9 mouse cellular contexts compared by ENCODE assay signal in genomic region chr6:90463890-90464421, GRCm38 (mm10). TPM values are rescaled to one million over a fixed set of nuclear protein-coding genes. Genes with fewer than 3 reads are reported as not detected.
DNase-seq lines count a peak whose midpoint lies in the region; ATAC-seq lines count a peak whose summit lies in the region.
"Had no signal": no experiment of that assay in that cellular context is flagged by ENCODE, and none has a peak within 500 bp of the region (broad histone marks: within the 10 kb centered on the region; RNA-seq: fewer than 3 reads in every experiment).

No protein-coding gene starts in this region.

- no peaks in the 10 kb centered on the region for H3K9me3 ChIP-seq in kidney, embryonic 14.5 days (ENCODE audit: control insufficient read depth, low read length)
- no peaks in the 10 kb centered on the region for H3K9me3 ChIP-seq in embryonic facial prominence, embryonic 13.5 days
- no peaks in the 10 kb centered on the region for H3K9me3 ChIP-seq in intestine, embryonic 16.5 days (ENCODE audit: control insufficient read depth, low read length)
- H3K9me3 ChIP-seq in midbrain, embryonic 16.5 days (replicated peaks; ENCODE audit: control insufficient read depth, low read length, poor library complexity, severe bottlenecking), result no peaks in the 10 kb centered on the region

- H3K9ac ChIP-seq in kidney, embryonic 14.5 days (ENCODE audit: low read depth, low read length), result no peak overlapping the region
- H3K9ac ChIP-seq in embryonic facial prominence, embryonic 13.5 days, result peak overlapping the region; percentile 73; the same call in 1 of the 2 replicates
- peak overlapping the region; percentile 75; the same call in 1 of the 2 replicates for H3K9ac ChIP-seq in intestine, embryonic 16.5 days (ENCODE audit: low read depth, low read length)
- H3K9ac ChIP-seq in midbrain, embryonic 16.5 days (ENCODE audit: low read depth, low read length), result no peak overlapping the region

- peak overlapping the region; percentile 69 for H3K4me3 ChIP-seq in kidney, embryonic 14.5 days (ENCODE audit: low read length)
- peak overlapping the region; percentile 65 for H3K4me3 ChIP-seq in embryonic facial prominence, embryonic 13.5 days
- peak overlapping the region; percentile 68 for H3K4me3 ChIP-seq in intestine, embryonic 16.5 days (ENCODE audit: low read length)
- peak overlapping the region; percentile 74 for H3K4me3 ChIP-seq in midbrain, embryonic 16.5 days (ENCODE audit: low read depth, low read length)

- DNase-seq in kidney, adult 18-20 months, result no peak
- DNase-seq in ovary, postnatal 14 days (ENCODE audit: low spot score), result no peak
- no peak for DNase-seq in gastrocnemius, adult 8-10 months (ENCODE audit: low spot score in 2 of 2)
- no peak for DNase-seq in adrenal gland, adult 8-10 months

- 0 out of 2 replicates have a peak overlapping the region, but pooled peaks have one; percentile 6 for H3K27ac ChIP-seq in kidney, embryonic 14.5 days (ENCODE audit: low read depth, low read length)
- H3K27ac ChIP-seq in embryonic facial prominence, embryonic 13.5 days, result no peak overlapping the region
- peak overlapping the region; percentile 47; the same call in 1 of the 2 replicates for H3K27ac ChIP-seq in intestine, embryonic 16.5 days (ENCODE audit: low read length)
- no peak overlapping the region for H3K27ac ChIP-seq in midbrain, embryonic 16.5 days (ENCODE audit: low read length)

- H3K27me3 ChIP-seq in kidney, embryonic 14.5 days (ENCODE audit: control insufficient read depth, insufficient read depth, low read length), result 0 out of 2 replicates have a peak, but pooled peaks cover 15% of the 10 kb centered on the region
- H3K27me3 ChIP-seq in embryonic facial prominence, embryonic 13.5 days, result peaks cover 48% of the 10 kb centered on the region
- H3K27me3 ChIP-seq in intestine, embryonic 16.5 days (replicated peaks; ENCODE audit: control insufficient read depth, insufficient read depth, low read length), result peaks cover 16% of the 10 kb centered on the region
- H3K27me3 ChIP-seq in midbrain, embryonic 16.5 days (ENCODE audit: control insufficient read depth, insufficient read depth, low read depth, low read length), result peaks cover 9% of the 10 kb centered on the region; the same call in 1 of the 2 replicates

- WGBS in kidney, embryonic 14.5 days, result 44% methylated on average over 7 of the region's 7 CpGs
- WGBS in embryonic facial prominence, embryonic 13.5 days, result 26% methylated on average over 7 of the region's 7 CpGs
- WGBS in intestine, embryonic 16.5 days, result 47% methylated on average over 7 of the region's 7 CpGs
- WGBS in midbrain, embryonic 16.5 days, result 39% methylated on average over 7 of the region's 7 CpGs

- peak overlapping the region; percentile 100 for H3K4me2 ChIP-seq in kidney, embryonic 14.5 days (replicated peaks; ENCODE audit: low read depth, low read length)
- H3K4me2 ChIP-seq in embryonic facial prominence, embryonic 13.5 days, result peak overlapping the region; percentile 100
- peak overlapping the region; percentile 100 for H3K4me2 ChIP-seq in intestine, embryonic 16.5 days (ENCODE audit: low read depth, low read length)
- peak overlapping the region; percentile 97 for H3K4me2 ChIP-seq in midbrain, embryonic 16.5 days (ENCODE audit: low read length)

- ATAC-seq in kidney, embryonic 14.5 days (ENCODE audit: low FRiP score, low TSS enrichment), result 0 out of 2 replicates have a peak, but pooled peaks have one; percentile 0
- no peak for ATAC-seq in embryonic facial prominence, embryonic 13.5 days (ENCODE audit: insufficient number of reproducible peaks, insufficient read depth, low FRiP score, low TSS enrichment, low read depth)
- peak; percentile 14 for ATAC-seq in intestine, embryonic 16.5 days
- ATAC-seq in midbrain, embryonic 16.5 days, result no peak; the same call in 1 of the 2 replicates

- H3K4me1 ChIP-seq in kidney, embryonic 14.5 days (ENCODE audit: control insufficient read depth, insufficient read depth, low read length), result 0 out of 2 replicates have a peak, but pooled peaks cover 9% of the 10 kb centered on the region
- H3K4me1 ChIP-seq in embryonic facial prominence, embryonic 13.5 days, result peaks cover 21% of the 10 kb centered on the region
- H3K4me1 ChIP-seq in intestine, embryonic 16.5 days (ENCODE audit: control insufficient read depth, insufficient read depth, low read length), result peaks cover 12% of the 10 kb centered on the region
- H3K4me1 ChIP-seq in midbrain, embryonic 16.5 days (ENCODE audit: control insufficient read depth, insufficient read depth, low read length), result peaks cover 10% of the 10 kb centered on the region

- no peaks in the 10 kb centered on the region for H3K36me3 ChIP-seq in kidney, embryonic 14.5 days (ENCODE audit: control insufficient read depth, insufficient read depth, low read length)
- no peaks in the 10 kb centered on the region for H3K36me3 ChIP-seq in embryonic facial prominence, embryonic 13.5 days
- H3K36me3 ChIP-seq in intestine, embryonic 16.5 days (ENCODE audit: control insufficient read depth, insufficient read depth, low read length), result no peaks in the 10 kb centered on the region
- no peaks in the 10 kb centered on the region for H3K36me3 ChIP-seq in midbrain, embryonic 16.5 days (ENCODE audit: control insufficient read depth, insufficient read depth, low read length)

RNA-seq across cellular contexts. Expression of gene Klf15, which starts 1.6 kb away (rescaled TPM):
- polyA plus RNA-seq in kidney, embryonic 14.5 days (2014; fragmentation: Nextera tagmentation; extraction: Ambion mirVana), result 5.3 and 9.3 TPM in 2 replicates
- polyA plus RNA-seq in embryonic facial prominence, embryonic 13.5 days (2015; fragmentation: Nextera tagmentation; extraction: Ambion mirVana), result 7.5 and 7.8 TPM in 2 replicates
- 5.9 and 6.3 TPM in 2 replicates for polyA plus RNA-seq in intestine, embryonic 16.5 days (2015; fragmentation: Nextera tagmentation; extraction: Ambion mirVana)
- 12.6 and 17.5 TPM in 2 replicates for polyA plus RNA-seq in midbrain, embryonic 16.5 days (2015; fragmentation: Nextera tagmentation; extraction: Ambion mirVana)
- total RNA-seq in gastrocnemius, adult 8-10 months (2022), result 10 to 100 TPM; 26.7 to 83.2 (median 44.3) TPM
- 10 to 100 TPM; 18.3 to 30.6 (median 27.6) TPM for total RNA-seq in adrenal gland, adult 8-10 months (2022)
- total RNA-seq: hematopoietic stem cell, adult 5-6 weeks had no signal

RNA-seq across cellular contexts. Expression of gene Aldh1l1, which starts 22.3 kb away (rescaled TPM):
- 1.4 and 2.9 TPM in 2 replicates for polyA plus RNA-seq in kidney, embryonic 14.5 days (2014; fragmentation: Nextera tagmentation; extraction: Ambion mirVana)
- polyA plus RNA-seq in embryonic facial prominence, embryonic 13.5 days (2015; fragmentation: Nextera tagmentation; extraction: Ambion mirVana), result 1.6 and 1.9 TPM in 2 replicates
- polyA plus RNA-seq in intestine, embryonic 16.5 days (2015; fragmentation: Nextera tagmentation; extraction: Ambion mirVana), result 27.4 and 32.7 TPM in 2 replicates
- polyA plus RNA-seq in midbrain, embryonic 16.5 days (2015; fragmentation: Nextera tagmentation; extraction: Ambion mirVana), result 46.5 and 72.2 TPM in 2 replicates
- total RNA-seq in gastrocnemius, adult 8-10 months (2022), result 1 to 10 TPM; 2.4 to 5.5 (median 4.0) TPM
- 100 to 1,000 TPM; 137 to 222 (median 182) TPM for total RNA-seq in adrenal gland, adult 8-10 months (2022)

RNA-seq across cellular contexts. Expression of gene Cfap100, which starts 35.4 kb away (rescaled TPM):
- 0.53 and 0.91 TPM in 2 replicates for polyA plus RNA-seq in kidney, embryonic 14.5 days (2014; fragmentation: Nextera tagmentation; extraction: Ambion mirVana)
- 1.2 and 1.8 TPM in 2 replicates for polyA plus RNA-seq in embryonic facial prominence, embryonic 13.5 days (2015; fragmentation: Nextera tagmentation; extraction: Ambion mirVana)
- polyA plus RNA-seq in intestine, embryonic 16.5 days (2015; fragmentation: Nextera tagmentation; extraction: Ambion mirVana), result 0.27 and 0.32 TPM in 2 replicates
- 8.4 TPM in 2 replicates for polyA plus RNA-seq in midbrain, embryonic 16.5 days (2015; fragmentation: Nextera tagmentation; extraction: Ambion mirVana)
- total RNA-seq in gastrocnemius, adult 8-10 months (2022), result under 1 TPM in 1 of 4 experiments, not detected in 3; 0.56 TPM
- total RNA-seq in adrenal gland, adult 8-10 months (2022), result 1 to 10 TPM in 1 of 4 experiments, under 1 TPM in 2, not detected in 1; 0.23 to 2.5 (median 0.30) TPM
- total RNA-seq: hematopoietic stem cell, adult 5-6 weeks had no signal

Comparison
In these comparisons a context has a peak if more than half of its experiments do, and no peak if none do; other contexts are left out.
1. ATAC-seq: peak in kidney, embryonic 14.5 days (single experiment) and intestine, embryonic 16.5 days (single experiment); none in embryonic facial prominence, embryonic 13.5 days (single experiment) and midbrain, embryonic 16.5 days (single experiment).
2. H3K27ac ChIP-seq: peak in kidney, embryonic 14.5 days (single experiment) and intestine, embryonic 16.5 days (single experiment); none in embryonic facial prominence, embryonic 13.5 days (single experiment) and midbrain, embryonic 16.5 days (single experiment).
3. H3K9ac ChIP-seq: peak in embryonic facial prominence, embryonic 13.5 days (single experiment) and intestine, embryonic 16.5 days (single experiment); none in kidney, embryonic 14.5 days (single experiment) and midbrain, embryonic 16.5 days (single experiment).
4. Peak in every context shown above with its lines, with median percentiles within 50 percentile points of each other: H3K4me2 ChIP-seq and H3K4me3 ChIP-seq.